Mouse (Mus musculus) monocyte, adult 2 months (primary cell): ENCODE data around the gene Ube2d2b.

Experiments used
- DNase-seq, 2 experiments: peaks; one replicate each; pipeline ENCODE4 v3.0.0; 2022; ENCODE audit warnings: low spot score in 2 of 2, low read depth in 1 of 2

Gene Ube2d2b

GRCm38 (mm10) chr5:107853807-107854206 is 23.9 kb downstream of the Ube2d2b start:
- DNase-seq = no peak

GRCm38 (mm10) chr5:107854556-107854955 is 24.7 kb downstream of the Ube2d2b start:
- DNase-seq = no peak

- no peak for DNase-seq
Observed at GRCm38 (mm10) chr5:107855546-107855945, 25.6 kb downstream of the Ube2d2b start.

GRCm38 (mm10) chr5:107858963-107859362 is 29.1 kb downstream of the Ube2d2b start:
- no peak for DNase-seq

- DNase-seq = no peak
Observed at GRCm38 (mm10) chr5:107863971-107864370, 34.1 kb downstream of the Ube2d2b start.

GRCm38 (mm10) chr5:107866127-107867126 is 36.5 kb downstream of the Ube2d2b start:
- peak; percentile 54 to 57 for DNase-seq

- DNase-seq = peak; percentile 8 to 16
Observed at GRCm38 (mm10) chr5:107867970-107868904, 38.3 kb downstream of the Ube2d2b start.

- peak; percentile 35 to 36 for DNase-seq
Observed at GRCm38 (mm10) chr5:107868905-107869424, 39.1 kb downstream of the Ube2d2b start.

GRCm38 (mm10) chr5:107869701-107870100 is 39.8 kb downstream of the Ube2d2b start:
- DNase-seq = no peak

GRCm38 (mm10) chr5:107873330-107873729 is 43.4 kb downstream of the Ube2d2b start:
- no peak for DNase-seq

GRCm38 (mm10) chr5:107873886-107874302 is 44.0 kb downstream of the Ube2d2b start:
- DNase-seq = no peak

- DNase-seq = no peak
Observed at GRCm38 (mm10) chr5:107874561-107875260, 44.8 kb downstream of the Ube2d2b start, which contains the start of gene Evi5. Gene Evi5 (minus strand): TSS chr5:107875107.

GRCm38 (mm10) chr5:107875261-107875611 is 45.3 kb downstream of the Ube2d2b start:
- DNase-seq = no peak

GRCm38 (mm10) chr5:107877053-107877452 is 47.2 kb downstream of the Ube2d2b start:
- DNase-seq = no peak

- no peak for DNase-seq
Observed at GRCm38 (mm10) chr5:107880710-107881109, 50.8 kb downstream of the Ube2d2b start.
